Mouse (Mus musculus): ENCODE measurements at regions not wholly inside any gene's neighbourhood (a gene's known extent, or its start where the extent isn't known, plus 50 kb on each side); places are given as distances from the start of the nearest gene placed in this dataset.

- no peak overlapping the region for H3K27ac ChIP-seq (ENCODE audit: insufficient read depth, low read length)
- TF ChIP-seq POLR2A (IDR thresholded peaks at IDR 0.05; ENCODE audit: extremely low read depth, insufficient read depth, low read length) (no peak), CTCF (IDR thresholded peaks at IDR 0.05; ENCODE audit: extremely low read depth, insufficient read depth, low read length) (no peak)
- H3K4me3 ChIP-seq (ENCODE audit: insufficient read depth, low read length), result no peak overlapping the region
- no peaks in the 10 kb centered on the region for H3K4me1 ChIP-seq (ENCODE audit: control insufficient read depth, insufficient read depth, low read length)
These were observed 110.7 kb downstream of the Cdc5l start for GRCm38 (mm10) chr17:45322842-45323241.

GRCm38 (mm10) chr17:45320074-45320473 is 113.5 kb downstream of the Cdc5l start:
- H3K4me3 ChIP-seq (ENCODE audit: insufficient read depth, low read length), result no peak overlapping the region
- TF ChIP-seq POLR2A (IDR thresholded peaks at IDR 0.05; ENCODE audit: extremely low read depth, insufficient read depth, low read length) (no peak), CTCF (IDR thresholded peaks at IDR 0.05; ENCODE audit: extremely low read depth, insufficient read depth, low read length) (no peak)
- no peak overlapping the region for H3K27ac ChIP-seq (ENCODE audit: insufficient read depth, low read length)
- no peaks in the 10 kb centered on the region for H3K4me1 ChIP-seq (ENCODE audit: control insufficient read depth, insufficient read depth, low read length)

DNA sequence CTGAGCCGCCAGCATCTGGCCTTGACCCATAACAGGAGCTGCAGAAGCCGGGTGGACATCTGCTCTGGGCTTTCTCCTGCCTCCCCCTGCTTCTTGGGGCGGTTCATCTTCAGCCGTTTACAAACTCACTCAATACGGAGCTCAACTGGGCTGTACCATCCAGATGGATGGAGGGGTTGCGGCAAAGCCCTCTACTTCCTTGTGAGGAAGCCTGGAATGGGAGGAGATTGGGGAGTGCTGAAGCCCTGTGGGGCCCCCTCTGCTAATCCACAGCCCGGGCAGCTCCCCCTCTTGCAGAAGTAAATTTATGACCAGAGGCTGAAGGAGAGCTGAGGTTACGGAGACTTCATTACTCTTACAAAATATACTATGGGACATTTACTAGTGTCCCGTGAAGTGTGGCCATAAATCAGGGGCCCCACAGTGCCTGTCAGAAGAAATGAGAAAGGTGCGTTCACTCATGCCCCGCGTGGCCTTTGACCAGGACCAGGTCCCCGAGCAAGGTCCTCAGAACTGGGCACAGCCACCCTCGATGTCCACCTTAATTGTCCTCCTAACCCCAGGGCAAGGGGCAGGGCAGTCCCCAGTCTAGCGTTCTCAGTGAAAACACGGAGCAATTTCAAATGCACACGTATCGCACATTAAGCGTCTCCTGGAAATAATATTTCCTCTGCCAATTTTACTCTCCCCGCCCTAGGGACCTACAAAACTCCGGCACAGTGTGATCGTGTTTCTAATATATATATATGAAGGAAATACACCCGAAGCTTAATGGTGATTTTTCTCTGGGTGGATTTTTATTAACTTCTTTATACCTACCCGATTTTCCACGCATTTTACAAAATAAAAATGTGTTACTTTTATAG is 115.1 kb downstream of the Cdc5l start:
- no peak for TF ChIP-seq POLR2A (IDR thresholded peaks at IDR 0.05; ENCODE audit: extremely low read depth, insufficient read depth, low read length)
- no peak for TF ChIP-seq CTCF (IDR thresholded peaks at IDR 0.05; ENCODE audit: extremely low read depth, insufficient read depth, low read length)
- Histone ChIP-seq H3K4me1 (ENCODE audit: control insufficient read depth, insufficient read depth, low read length) (no peaks in the 10 kb centered on the region), H3K27ac (ENCODE audit: insufficient read depth, low read length) (no peak overlapping the region), H3K4me3 (ENCODE audit: insufficient read depth, low read length) (no peak overlapping the region)

- TF ChIP-seq CTCF (IDR thresholded peaks at IDR 0.05; ENCODE audit: extremely low read depth, insufficient read depth, low read length), result no peak
- TF ChIP-seq POLR2A (IDR thresholded peaks at IDR 0.05; ENCODE audit: extremely low read depth, insufficient read depth, low read length), result no peak
- Histone ChIP-seq H3K4me1 (ENCODE audit: control insufficient read depth, insufficient read depth, low read length) (no peaks in the 10 kb centered on the region; the same call in 1 of the 2 replicates), H3K27ac (ENCODE audit: insufficient read depth, low read length) (no peak overlapping the region), H3K4me3 (ENCODE audit: insufficient read depth, low read length) (no peak overlapping the region)
These were observed 120.8 kb downstream of the Cdc5l start for GRCm38 (mm10) chr17:45312510-45313266.

DNA sequence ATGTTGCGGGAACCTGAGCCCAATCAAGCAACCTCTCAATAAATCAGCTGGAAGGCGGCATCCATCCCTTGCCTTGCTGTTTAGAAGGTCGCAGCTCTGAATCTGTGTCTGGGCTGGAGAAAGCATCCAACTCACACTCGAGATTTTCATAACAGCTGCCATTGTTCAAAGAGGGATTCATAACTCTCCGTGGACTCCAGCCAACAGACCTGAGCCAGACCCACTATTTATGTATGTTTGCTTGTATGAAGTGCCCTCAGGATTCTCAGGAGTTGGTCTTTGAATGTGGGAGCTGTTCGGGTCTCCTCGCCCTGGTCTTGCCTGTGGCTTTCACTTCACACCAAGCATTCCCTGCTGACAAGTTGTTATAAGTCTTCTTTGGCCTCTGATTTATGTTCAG is 127.0 kb downstream of the Cdc5l start:
- Histone ChIP-seq H3K4me3 (ENCODE audit: insufficient read depth, low read length) (no peak overlapping the region), H3K4me1 (ENCODE audit: control insufficient read depth, insufficient read depth, low read length) (no peaks in the 10 kb centered on the region), H3K27ac (ENCODE audit: insufficient read depth, low read length) (no peak overlapping the region)
- no peak for TF ChIP-seq POLR2A (IDR thresholded peaks at IDR 0.05; ENCODE audit: extremely low read depth, insufficient read depth, low read length)
- TF ChIP-seq CTCF (IDR thresholded peaks at IDR 0.05; ENCODE audit: extremely low read depth, insufficient read depth, low read length), result no peak

DNA sequence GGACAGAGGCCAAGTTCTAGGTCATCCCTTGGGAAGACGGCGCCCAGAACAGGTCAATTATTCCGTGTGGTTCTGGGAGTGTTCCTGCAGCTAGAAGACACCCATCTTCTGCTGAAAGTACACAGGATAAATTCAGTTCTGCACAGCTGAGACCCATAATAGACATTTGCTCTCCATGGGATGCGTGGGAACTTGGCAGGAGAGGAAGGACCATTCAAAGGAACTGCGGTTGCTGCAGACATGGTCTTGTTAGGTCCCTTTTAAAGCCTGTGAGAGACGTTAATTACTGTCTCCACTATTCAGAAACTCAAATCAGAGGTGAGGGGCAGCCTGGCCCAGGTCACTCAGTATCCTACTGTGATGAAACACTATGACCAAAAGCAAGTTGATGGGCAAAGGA is 130.4 kb downstream of the Cdc5l start:
- no peak overlapping the region for H3K4me3 ChIP-seq (ENCODE audit: insufficient read depth, low read length)
- H3K4me1 ChIP-seq (ENCODE audit: control insufficient read depth, insufficient read depth, low read length), result no peaks in the 10 kb centered on the region
- TF ChIP-seq CTCF (IDR thresholded peaks at IDR 0.05; ENCODE audit: extremely low read depth, insufficient read depth, low read length) (no peak), POLR2A (IDR thresholded peaks at IDR 0.05; ENCODE audit: extremely low read depth, insufficient read depth, low read length) (no peak)
- no peak overlapping the region for H3K27ac ChIP-seq (ENCODE audit: insufficient read depth, low read length)

DNA sequence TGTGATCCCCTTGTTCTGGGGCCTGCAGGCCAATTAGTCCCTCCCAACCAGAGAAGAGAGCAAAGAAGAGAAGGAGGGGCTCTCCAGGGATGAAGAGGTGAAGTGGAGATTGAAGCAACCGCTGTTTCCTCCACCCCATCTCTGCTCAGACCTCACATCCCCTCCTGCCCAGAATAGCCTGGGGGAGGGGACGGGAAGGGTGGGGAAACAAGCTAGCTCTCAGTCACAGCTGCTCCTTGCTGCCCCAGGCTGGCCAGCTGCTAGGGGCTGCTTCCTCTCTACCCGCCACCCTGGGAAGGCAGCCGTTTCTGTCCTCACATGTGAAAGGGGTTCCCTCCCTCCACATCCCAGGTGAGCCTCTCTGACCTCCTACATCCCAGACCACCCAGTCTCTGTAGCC is 135.2 kb downstream of the Cdc5l start:
- no peak overlapping the region for H3K4me3 ChIP-seq (ENCODE audit: insufficient read depth, low read length)
- TF ChIP-seq CTCF (IDR thresholded peaks at IDR 0.05; ENCODE audit: extremely low read depth, insufficient read depth, low read length) (no peak), POLR2A (IDR thresholded peaks at IDR 0.05; ENCODE audit: extremely low read depth, insufficient read depth, low read length) (no peak)
- H3K27ac ChIP-seq (ENCODE audit: insufficient read depth, low read length), result no peak overlapping the region
- no peaks in the 10 kb centered on the region for H3K4me1 ChIP-seq (ENCODE audit: control insufficient read depth, insufficient read depth, low read length)

DNA sequence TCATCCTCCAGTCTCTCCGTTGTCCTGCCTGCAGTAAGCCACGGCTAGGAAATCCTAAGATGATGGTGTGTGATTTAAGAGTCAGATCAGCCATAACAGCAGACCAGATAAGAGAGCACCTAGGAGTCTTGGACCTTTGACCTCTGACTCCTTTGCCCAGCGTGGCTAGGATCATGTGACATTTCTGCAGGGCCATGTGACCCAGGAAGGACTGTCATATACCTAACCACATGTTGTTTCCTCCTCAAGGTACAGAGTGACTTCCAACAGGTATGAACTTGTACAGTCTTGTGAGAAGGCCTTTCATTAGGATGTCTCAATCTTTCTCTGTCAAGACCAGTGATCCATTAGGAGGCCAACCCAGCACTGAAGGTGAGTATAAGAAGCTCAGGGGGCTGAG is 135.7 kb downstream of the Cdc5l start:
- no peaks in the 10 kb centered on the region for H3K4me1 ChIP-seq (ENCODE audit: control insufficient read depth, insufficient read depth, low read length)
- H3K27ac ChIP-seq (ENCODE audit: insufficient read depth, low read length), result no peak overlapping the region
- TF ChIP-seq CTCF (IDR thresholded peaks at IDR 0.05; ENCODE audit: extremely low read depth, insufficient read depth, low read length) (no peak), POLR2A (IDR thresholded peaks at IDR 0.05; ENCODE audit: extremely low read depth, insufficient read depth, low read length) (no peak)

DNA sequence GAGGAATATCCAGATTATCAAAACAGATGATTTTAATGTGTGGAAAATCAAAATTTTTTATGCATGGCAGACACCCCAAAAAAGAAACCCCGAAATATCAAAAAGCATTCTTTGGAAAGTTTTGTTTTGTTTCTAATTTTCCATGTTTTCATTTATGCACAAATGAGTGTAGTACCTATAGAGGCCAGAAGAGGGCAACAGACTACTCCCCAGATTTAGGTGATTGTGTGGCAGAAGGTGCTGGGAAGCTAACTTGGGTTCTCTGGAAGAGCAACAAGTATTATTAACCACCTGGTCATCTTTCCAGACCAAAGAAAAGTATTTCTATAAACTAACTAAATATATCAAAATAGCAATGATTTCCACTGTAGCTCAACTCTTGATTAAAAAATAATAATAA is 137.2 kb downstream of the Cdc5l start:
- Histone ChIP-seq H3K27ac (ENCODE audit: insufficient read depth, low read length) (no peak overlapping the region), H3K4me3 (ENCODE audit: insufficient read depth, low read length) (no peak overlapping the region), H3K4me1 (ENCODE audit: control insufficient read depth, insufficient read depth, low read length) (no peaks in the 10 kb centered on the region)
- no peak for TF ChIP-seq POLR2A (IDR thresholded peaks at IDR 0.05; ENCODE audit: extremely low read depth, insufficient read depth, low read length)
- no peak for TF ChIP-seq CTCF (IDR thresholded peaks at IDR 0.05; ENCODE audit: extremely low read depth, insufficient read depth, low read length)

More for the DNA sequence above, 135.7 kb downstream of the Cdc5l start:
- no peak overlapping the region for H3K4me3 ChIP-seq (ENCODE audit: insufficient read depth, low read length)

Measured in cortical plate, adult 2 months (tissue).